Mouse (Mus musculus): ENCODE data around the gene Mrps14.

Gene Mrps14

DNA sequence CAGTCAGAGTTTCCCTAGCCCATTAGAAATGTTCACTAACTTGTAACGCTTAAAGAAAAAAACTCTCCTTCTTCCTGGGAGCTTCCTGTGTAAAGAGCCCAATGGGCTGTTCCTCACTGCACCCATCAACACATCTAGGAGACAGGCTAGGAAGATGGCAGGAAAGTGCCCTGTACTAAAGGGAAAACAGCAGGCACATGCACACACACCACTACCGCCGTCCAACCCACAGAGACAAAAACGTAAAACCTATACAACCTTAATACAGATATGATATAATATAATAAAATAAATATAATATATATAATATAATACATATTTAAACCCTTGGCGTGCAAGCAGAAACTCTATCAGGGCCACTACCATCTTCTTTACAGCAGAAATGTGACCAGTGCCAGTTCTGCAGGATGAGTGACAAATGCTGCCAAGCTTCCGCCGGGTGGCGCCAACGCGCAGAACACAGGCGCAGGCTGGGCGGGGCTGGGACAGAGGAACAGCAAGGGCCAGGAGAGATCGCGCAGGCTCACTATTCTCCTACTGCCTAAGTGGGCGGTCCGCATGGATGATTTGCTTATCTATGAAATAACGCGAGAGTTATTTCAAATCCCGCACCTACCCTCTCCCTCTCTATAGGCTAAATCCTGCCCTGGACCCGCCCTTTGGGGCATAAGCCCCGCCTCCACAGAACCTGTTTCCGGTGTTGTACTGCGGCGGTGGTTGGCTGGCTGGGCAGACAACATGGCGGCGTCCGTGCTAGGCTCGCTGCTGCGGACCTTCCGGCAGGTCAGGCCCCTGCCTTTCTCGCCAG is at the start of gene Mrps14:
Gene Mrps14, plus strand, starts transcription at position 687 of the 808 bp plus-strand sequence.
- in situ Hi-C loops (cut with MboI; ENCODE audit: low pct_unique_long_range_greater_than_20kb in 1 of 2, low sequenced_read_pairs in 2 of 2, unreplicated experiment in 1 of 2): no loop called here

DNA sequence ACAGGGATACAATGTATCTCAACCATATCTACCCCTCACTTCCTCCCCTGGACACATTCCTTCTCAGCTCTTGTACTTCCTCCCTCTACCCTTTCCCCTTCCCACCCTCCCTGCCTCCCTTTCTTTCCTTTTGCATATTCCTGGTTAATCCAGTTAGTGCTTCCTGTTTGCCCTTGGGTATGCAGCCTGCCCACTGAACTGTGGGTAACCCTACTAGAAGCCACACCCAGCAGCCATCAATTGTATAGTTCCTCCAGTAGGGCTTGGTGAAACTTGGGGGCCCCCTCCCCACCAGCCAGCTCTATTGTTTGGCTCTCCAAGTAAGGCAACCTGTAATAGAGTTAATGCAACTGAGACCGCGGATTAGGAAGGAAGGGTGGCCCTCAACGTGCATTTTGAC is 49.4 kb upstream of the Mrps14 start:
- in situ Hi-C loops (cut with MboI; ENCODE audit: low pct_unique_long_range_greater_than_20kb in 1 of 2, low sequenced_read_pairs in 2 of 2, unreplicated experiment in 1 of 2): no loop called here

DNA sequence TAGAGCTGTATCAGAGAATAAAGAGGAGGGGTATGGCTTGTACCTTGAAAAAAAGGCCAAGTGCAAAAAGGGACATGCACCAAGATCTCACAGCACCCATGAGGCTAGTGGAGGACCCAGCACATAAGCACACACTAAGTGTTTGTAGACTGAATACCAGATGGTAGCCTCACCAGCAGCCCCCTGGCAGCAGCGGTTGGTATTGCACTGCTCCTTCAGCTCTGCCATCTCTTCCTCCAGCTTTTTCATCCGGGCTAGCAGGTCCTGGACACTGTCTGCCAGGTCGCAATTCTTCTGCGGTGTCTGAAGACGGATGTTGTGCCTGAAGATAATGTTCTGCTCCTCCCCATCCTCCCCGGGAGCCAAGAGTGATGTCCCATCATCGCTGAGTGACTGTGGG is 47.7 kb upstream of the Mrps14 start:
- in situ Hi-C loops (cut with MboI; ENCODE audit: low pct_unique_long_range_greater_than_20kb in 1 of 2, low sequenced_read_pairs in 2 of 2, unreplicated experiment in 1 of 2): no loop called here

DNA sequence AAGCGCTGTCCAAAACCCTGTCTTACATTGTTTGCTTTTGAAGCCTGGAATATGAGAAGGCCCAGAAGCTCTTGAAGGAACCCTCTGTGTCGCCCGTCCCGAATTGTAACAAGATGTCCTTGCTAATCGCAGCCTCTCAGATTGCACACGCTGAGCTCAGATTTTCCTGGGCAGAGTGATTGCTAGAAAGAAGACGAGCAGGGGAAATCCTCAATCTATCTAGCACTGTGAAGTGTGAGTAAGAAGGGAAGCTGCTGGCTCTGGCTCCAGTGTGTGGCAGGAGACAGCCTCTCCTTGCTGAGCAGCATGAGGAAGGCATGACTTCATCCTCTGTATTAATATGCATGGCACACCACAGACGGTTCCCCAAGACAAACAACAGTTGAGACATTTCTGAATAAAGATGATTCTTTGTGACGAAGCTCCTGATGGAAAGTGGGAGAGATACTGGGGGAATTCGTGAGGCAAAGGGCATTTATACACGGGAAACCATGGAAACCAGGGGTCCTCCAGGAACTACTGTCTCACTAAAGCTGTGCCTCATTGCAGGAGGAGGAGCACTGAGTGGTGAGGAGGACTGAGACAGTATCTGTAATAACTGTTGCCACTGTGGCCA is 45.6 kb upstream of the Mrps14 start:
- in situ Hi-C loops (cut with MboI; ENCODE audit: low pct_unique_long_range_greater_than_20kb in 1 of 2, low sequenced_read_pairs in 2 of 2, unreplicated experiment in 1 of 2): no loop called here

- in situ Hi-C loops (cut with MboI; ENCODE audit: low pct_unique_long_range_greater_than_20kb in 1 of 2, low sequenced_read_pairs in 2 of 2, unreplicated experiment in 1 of 2): no loop called here
Observed at GRCm38 (mm10) chr1:160150726-160151125, 44.3 kb upstream of the Mrps14 start.

GRCm38 (mm10) chr1:160153480-160153879 is 41.5 kb upstream of the Mrps14 start, which contains the start of gene Tnn:
Gene Tnn (minus strand): TSS chr1:160153580.
- in situ Hi-C loops (cut with MboI; ENCODE audit: low pct_unique_long_range_greater_than_20kb in 1 of 2, low sequenced_read_pairs in 2 of 2, unreplicated experiment in 1 of 2): no loop called here

GRCm38 (mm10) chr1:160158190-160158589 is 36.8 kb upstream of the Mrps14 start:
- in situ Hi-C loops (cut with MboI; ENCODE audit: low pct_unique_long_range_greater_than_20kb in 1 of 2, low sequenced_read_pairs in 2 of 2, unreplicated experiment in 1 of 2): no loop called here

- in situ Hi-C loops (cut with MboI; ENCODE audit: low pct_unique_long_range_greater_than_20kb in 1 of 2, low sequenced_read_pairs in 2 of 2, unreplicated experiment in 1 of 2): no loop called here
Observed at GRCm38 (mm10) chr1:160166600-160166999, 28.4 kb upstream of the Mrps14 start.

DNA sequence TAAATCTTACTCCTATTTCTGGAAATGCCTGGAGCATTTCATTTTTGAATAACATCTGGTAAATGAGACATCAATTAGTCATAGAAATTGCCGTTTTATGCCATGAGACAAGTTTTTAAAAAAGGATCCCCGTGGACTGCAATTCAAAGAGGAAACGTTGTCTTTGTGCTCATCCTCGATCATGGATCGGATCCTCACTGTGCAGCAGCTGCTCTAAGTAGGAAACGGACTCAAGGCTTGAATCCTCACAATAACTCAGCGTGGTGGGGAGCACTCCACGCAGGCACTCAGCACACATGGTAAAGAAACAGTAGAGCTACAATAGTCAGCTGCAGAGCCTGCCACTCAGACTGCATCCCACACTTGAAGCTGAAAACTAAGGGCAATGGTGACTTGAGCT is 18.1 kb upstream of the Mrps14 start:
- in situ Hi-C loops (cut with MboI; ENCODE audit: low pct_unique_long_range_greater_than_20kb in 1 of 2, low sequenced_read_pairs in 2 of 2, unreplicated experiment in 1 of 2): no loop called here

- in situ Hi-C loops (cut with MboI; ENCODE audit: low pct_unique_long_range_greater_than_20kb in 1 of 2, low sequenced_read_pairs in 2 of 2, unreplicated experiment in 1 of 2): no loop called here
Observed at GRCm38 (mm10) chr1:160181216-160181615, 13.8 kb upstream of the Mrps14 start.

- in situ Hi-C loops (cut with MboI; ENCODE audit: low pct_unique_long_range_greater_than_20kb in 1 of 2, low sequenced_read_pairs in 2 of 2, unreplicated experiment in 1 of 2): no loop called here
Observed at GRCm38 (mm10) chr1:160184506-160184905, 10.5 kb upstream of the Mrps14 start.

- in situ Hi-C loops (cut with MboI; ENCODE audit: low pct_unique_long_range_greater_than_20kb in 1 of 2, low sequenced_read_pairs in 2 of 2, unreplicated experiment in 1 of 2): no loop called here
Observed at GRCm38 (mm10) chr1:160195337-160195663, 285 bp downstream of the Mrps14 start.

GRCm38 (mm10) chr1:160205486-160205885 is 10.5 kb downstream of the Mrps14 start:
- in situ Hi-C loops (cut with MboI; ENCODE audit: low pct_unique_long_range_greater_than_20kb in 1 of 2, low sequenced_read_pairs in 2 of 2, unreplicated experiment in 1 of 2): no loop called here

GRCm38 (mm10) chr1:160209844-160210243 is 14.8 kb downstream of the Mrps14 start:
- in situ Hi-C loops (cut with MboI; ENCODE audit: low pct_unique_long_range_greater_than_20kb in 1 of 2, low sequenced_read_pairs in 2 of 2, unreplicated experiment in 1 of 2): no loop called here

GRCm38 (mm10) chr1:160210566-160210965 is 15.6 kb downstream of the Mrps14 start:
- in situ Hi-C loops (cut with MboI; ENCODE audit: low pct_unique_long_range_greater_than_20kb in 1 of 2, low sequenced_read_pairs in 2 of 2, unreplicated experiment in 1 of 2): no loop called here

GRCm38 (mm10) chr1:160211597-160212122 is 16.6 kb downstream of the Mrps14 start:
- in situ Hi-C loops (cut with MboI; ENCODE audit: low pct_unique_long_range_greater_than_20kb in 1 of 2, low sequenced_read_pairs in 2 of 2, unreplicated experiment in 1 of 2): no loop called here

GRCm38 (mm10) chr1:160212123-160212691 is 17.2 kb downstream of the Mrps14 start:
- in situ Hi-C loops (cut with MboI; ENCODE audit: low pct_unique_long_range_greater_than_20kb in 1 of 2, low sequenced_read_pairs in 2 of 2, unreplicated experiment in 1 of 2): no loop called here

GRCm38 (mm10) chr1:160212703-160213669 is 18.0 kb downstream of the Mrps14 start, which contains the start of gene Cacybp:
Gene Cacybp (minus strand): TSS chr1:160212875.
- in situ Hi-C loops (cut with MboI; ENCODE audit: low pct_unique_long_range_greater_than_20kb in 1 of 2, low sequenced_read_pairs in 2 of 2, unreplicated experiment in 1 of 2): no loop called here

All from mouse embryonic stem cell (cell line).